Mouse (Mus musculus) liver, embryonic 18 days (tissue): ENCODE data around the gene Trpm1. TPM values are rescaled to one million over a fixed set of nuclear protein-coding genes. Genes with fewer than 3 reads are reported as not detected.

Experiments
- polyA plus RNA-seq: library from polyadenylated mRNA; depleted of rRNA; stranded (reverse); fragments of >200 nt; gene quantifications from 2 replicates; pipeline ENCODE4 v1.2.3, GENCODE M21; 2012; rRNA removed

The Trpm1 gene
- polyA plus RNA-seq = 0.12 and 0.14 TPM in 2 replicates

DNA sequence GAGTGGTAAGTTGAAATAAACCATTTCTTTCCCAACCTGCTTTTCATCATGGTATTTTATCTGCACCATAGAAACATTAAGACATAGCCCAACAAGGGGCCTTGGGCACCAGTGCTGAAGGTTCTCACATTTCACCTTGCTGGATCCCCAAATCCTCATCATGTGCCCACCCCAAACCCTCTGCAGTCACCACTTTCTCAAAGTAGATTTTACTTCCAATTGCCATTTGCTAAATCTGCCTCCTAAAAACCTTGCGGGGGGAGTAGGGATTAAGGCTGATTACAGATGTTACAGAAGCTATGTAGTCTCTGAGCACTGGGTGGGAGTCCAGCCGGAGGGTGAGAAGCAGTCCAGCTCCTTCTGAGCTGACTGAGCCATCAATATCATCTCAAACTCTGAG, at the start of gene Trpm1:
Gene Trpm1 (plus strand): TSS at position 301 of the 400 bp plus-strand sequence.

DNA sequence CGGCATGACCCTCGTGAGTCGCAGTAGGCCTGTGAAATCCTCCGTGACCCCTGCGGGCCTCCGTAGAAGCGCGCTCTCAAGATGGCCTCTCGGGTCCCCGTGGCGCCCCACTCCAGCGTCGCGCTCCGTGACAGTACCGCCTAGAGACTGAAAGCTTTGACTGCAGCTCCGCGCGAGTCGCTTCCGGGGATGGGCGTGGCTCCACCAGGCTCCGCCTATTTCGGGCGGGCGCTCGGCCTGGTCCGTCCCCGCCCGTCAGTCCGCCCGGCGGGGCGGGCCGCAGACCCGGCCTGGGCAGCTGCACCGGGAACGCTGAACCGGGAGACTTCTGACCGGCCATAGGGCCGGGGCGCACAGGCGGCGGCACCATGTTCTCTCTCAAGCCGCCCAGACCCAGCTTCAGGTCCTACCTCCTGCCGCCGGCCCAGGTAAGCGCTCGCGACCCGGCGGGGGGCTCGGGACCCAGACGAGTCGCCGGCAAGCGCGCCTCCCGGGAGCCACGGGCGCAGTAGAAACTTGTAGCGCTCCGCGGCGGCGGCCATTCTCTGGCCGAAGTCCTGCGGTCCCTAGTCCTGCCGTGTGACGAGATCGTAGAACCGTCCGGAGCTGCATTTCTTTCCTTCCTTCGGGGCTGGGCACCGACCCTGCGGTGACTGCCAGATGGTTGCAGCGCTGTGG, 133.9 kb downstream of the Trpm1 start, which contains the start of gene Mtmr10:
Gene Mtmr10 (plus strand): TSS at position 240 of the 678 bp plus-strand sequence.

Other genes with a start within 250 kb of the Trpm1 start
- not detected in 2 replicates for gene E030018B13Rik, start 237.0 kb upstream of the Trpm1 start, polyA plus RNA-seq
- gene Klf13, start 214.9 kb upstream of the Trpm1 start, polyA plus RNA-seq = 4.8 and 6.9 TPM in 2 replicates
- 6.9 and 7.6 TPM in 2 replicates for gene Mtmr10, start 133.8 kb downstream of the Trpm1 start, polyA plus RNA-seq
- gene Fan1, start 220.3 kb downstream of the Trpm1 start, polyA plus RNA-seq = 0.97 TPM in 2 replicates
- gene Mphosph10, start 238.4 kb downstream of the Trpm1 start, polyA plus RNA-seq = 7.7 and 8.2 TPM in 2 replicates
- gene Mcee, start 238.8 kb downstream of the Trpm1 start, polyA plus RNA-seq = 51.2 and 55.9 TPM in 2 replicates